Mouse (Mus musculus) ovary, postnatal 10 days (tissue): Measurements from ENCODE around the gene Stat2.

Experiments used
- DNase-seq: peaks from one replicate; pipeline ENCODE4 v3.0.0; 2022; ENCODE audit warnings: low spot score

Gene Stat2

DNA sequence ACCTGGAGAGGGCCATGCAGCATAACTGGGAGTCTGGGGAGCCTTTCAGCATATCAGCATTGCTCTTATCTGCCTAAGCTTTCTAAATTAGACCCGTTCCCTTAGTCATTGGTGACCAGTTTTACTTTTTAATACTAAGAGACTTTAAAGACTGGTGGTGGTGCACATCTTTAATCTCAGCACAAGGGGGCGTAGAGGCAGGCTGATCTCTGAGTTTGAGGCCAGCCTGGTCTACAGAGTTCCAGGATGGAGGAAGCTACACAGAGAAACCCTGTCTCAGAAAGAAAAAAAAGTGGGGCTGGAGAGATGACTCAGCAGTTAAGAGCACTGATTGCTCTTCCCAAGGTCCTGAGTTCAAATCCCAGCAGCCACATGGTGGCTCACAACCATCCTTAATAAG is 69.9 kb downstream of the Stat2 start:
- DNase-seq: no peak
